Mouse (Mus musculus) hindbrain, postnatal 0 days (tissue): ENCODE data around the gene Maats1. TPM values are rescaled to one million over a fixed set of nuclear protein-coding genes. Genes with fewer than 3 reads are reported as not detected.

Experiments
- ATAC-seq: fragments of 200-750 bp; cut with Nextera tagmentation; 2 replicates; pipeline ENCODE4 v1.8.0; 2017; ENCODE audit warnings: mild to moderate bottlenecking, moderate TSS enrichment, moderate library complexity
- DNase-seq: peaks from one replicate; pipeline ENCODE4 v3.0.0-alpha.2; 2015; ENCODE audit warnings: low spot score
- H3K27ac ChIP-seq: fragments of 300-500 bp; sonication (generic); 2 replicates; pipeline ENCODE4 v1.5.1; 2014; ENCODE audit warnings: mild to moderate bottlenecking
- H3K27me3 ChIP-seq: fragments of 300-500 bp; sonication (generic); 2 replicates; pipeline ENCODE4 v1.6.1; 2014; ENCODE audit warnings: low read length, mixed read lengths; ENCODE audit not compliant: insufficient read depth
- H3K36me3 ChIP-seq: fragments of 300-500 bp; sonication (generic); 2 replicates; pipeline ENCODE4 v1.6.1; 2014; ENCODE audit warnings: low read length, mixed read lengths; ENCODE audit not compliant: insufficient read depth
- H3K4me1 ChIP-seq: fragments of 300-500 bp; sonication (generic); 2 replicates; pipeline ENCODE4 v1.6.1; 2014; ENCODE audit warnings: antibody characterized with exemption, low read length, mixed read lengths; ENCODE audit not compliant: insufficient read depth
- H3K4me2 ChIP-seq: fragments of 300-500 bp; sonication (generic); 2 replicates; pipeline ENCODE4 v1.6.1; 2014; ENCODE audit warnings: low read depth, mild to moderate bottlenecking, low read length, moderate library complexity, mixed read lengths
- H3K4me3 ChIP-seq: fragments of 300-500 bp; sonication (generic); 2 replicates; pipeline ENCODE4 v1.5.1; 2014; ENCODE audit warnings: low read length
- H3K9ac ChIP-seq: fragments of 300-500 bp; sonication (generic); replicated peaks from 2 replicates; pipeline ENCODE4 v1.6.1; 2014; ENCODE audit warnings: mild to moderate bottlenecking, low read length, moderate library complexity, mixed read lengths
- H3K9me3 ChIP-seq: fragments of 300-500 bp; sonication (generic); 2 replicates; pipeline ENCODE4 v1.6.1; 2016; ENCODE audit warnings: low read length, mixed read lengths
- CTCF ChIP-seq: IDR thresholded peaks from 2 replicates; pipeline ENCODE4 v1.5.1; 2016; ENCODE audit warnings: antibody characterized with exemption, control low read depth, low read depth
- WGBS: fragments of 180-500 bp; shearing (Covaris S2); extraction: QIAGEN DNeasy Blood & Tissue Kit; methylation state at CpG from one replicate; pipeline ENCODE4 v1.1.7; 2014; 5-methylcytosine and 5-hydroxymethylcytosine counted together
- polyA plus RNA-seq: library from polyadenylated mRNA; unstranded; fragments of >200 nt; fragmentation: Nextera tagmentation; extraction: Ambion mirVana; gene quantifications from 2 replicates; pipeline ENCODE4 v1.2.1, GENCODE M21; 2015
- total RNA-seq: library from RNA; depleted of rRNA; stranded (reverse); fragments of >200 nt; gene quantifications from 2 replicates; pipeline ENCODE4 v1.2.3, GENCODE M21; 2014

The Maats1 gene
- total and polyA plus RNA-seq, 2 experiments from 2014 or later: 0.86 to 1.4 TPM

- WGBS: 85% methylated on average over 7 of the region's 7 CpGs
Observed at GRCm38 (mm10) chr16:38285801-38286200, 56.1 kb downstream of the Maats1 start.

GRCm38 (mm10) chr16:38283300-38283699 is 58.6 kb downstream of the Maats1 start:
- WGBS: 24% methylated on average over 3 of the region's 3 CpGs
- Histone ChIP-seq H3K36me3 (no peaks in the 10 kb centered on the region), H3K9ac (no peak overlapping the region), H3K4me1 (no peaks in the 10 kb centered on the region), H3K27me3 (no peaks in the 10 kb centered on the region), H3K9me3 (no peaks in the 10 kb centered on the region), H3K27ac (no peak overlapping the region), H3K4me3 (no peak overlapping the region), H3K4me2 (no peak overlapping the region)
- no peak for TF ChIP-seq CTCF
- DNase-seq (peak; percentile 9), ATAC-seq (0 out of 2 replicates have a peak, but pooled peaks have one; percentile 38)

More at GRCm38 (mm10) chr16:38285801-38286200, 56.1 kb downstream of the Maats1 start:
- ATAC-seq: no peak
- no peak for TF ChIP-seq CTCF
- DNase-seq: no peak
- no peaks in the 10 kb centered on the region for H3K4me1 ChIP-seq
- no peaks in the 10 kb centered on the region for H3K36me3 ChIP-seq
- no peaks in the 10 kb centered on the region for H3K27me3 ChIP-seq
- no peak overlapping the region for H3K4me3 ChIP-seq
- no peak overlapping the region for H3K27ac ChIP-seq
- H3K9ac ChIP-seq: no peak overlapping the region
- H3K9me3 ChIP-seq: no peaks in the 10 kb centered on the region
- H3K4me2 ChIP-seq: no peak overlapping the region

GRCm38 (mm10) chr16:38282559-38283160 is 59.3 kb downstream of the Maats1 start:
- Histone ChIP-seq H3K4me1 (no peaks in the 10 kb centered on the region), H3K9ac (no peak overlapping the region), H3K27me3 (no peaks in the 10 kb centered on the region), H3K9me3 (no peaks in the 10 kb centered on the region), H3K4me2 (no peak overlapping the region), H3K36me3 (no peaks in the 10 kb centered on the region), H3K27ac (no peak overlapping the region), H3K4me3 (no peak overlapping the region)
- TF ChIP-seq CTCF: no peak
- ATAC-seq (no peak), DNase-seq (no peak)
- WGBS: 83% methylated on average over 7 of the region's 7 CpGs

- no peak for ATAC-seq
- Histone ChIP-seq H3K4me3 (no peak overlapping the region), H3K9ac (no peak overlapping the region), H3K27ac (no peak overlapping the region), H3K4me2 (no peak overlapping the region), H3K36me3 (no peaks in the 10 kb centered on the region), H3K27me3 (no peaks in the 10 kb centered on the region), H3K9me3 (no peaks in the 10 kb centered on the region), H3K4me1 (no peaks in the 10 kb centered on the region)
- TF ChIP-seq CTCF: no peak
- DNase-seq: no peak
- WGBS: 75% methylated on average over 7 of the region's 7 CpGs
Observed at GRCm38 (mm10) chr16:38280951-38281350, 61.0 kb downstream of the Maats1 start.

GRCm38 (mm10) chr16:38279794-38280193 is 62.1 kb downstream of the Maats1 start:
- DNase-seq (no peak), ATAC-seq (no peak)
- Histone ChIP-seq H3K4me1 (no peaks in the 10 kb centered on the region), H3K27ac (no peak overlapping the region), H3K27me3 (no peaks in the 10 kb centered on the region), H3K9ac (no peak overlapping the region), H3K9me3 (no peaks in the 10 kb centered on the region), H3K4me2 (no peak overlapping the region), H3K4me3 (no peak overlapping the region), H3K36me3 (no peaks in the 10 kb centered on the region)
- 95% methylated on average over 5 of the region's 5 CpGs for WGBS
- no peak for TF ChIP-seq CTCF

GRCm38 (mm10) chr16:38274737-38275136 is 67.2 kb downstream of the Maats1 start:
- DNase-seq (no peak), ATAC-seq (no peak)
- 82% methylated on average over 2 of the region's 2 CpGs for WGBS
- Histone ChIP-seq H3K4me2 (no peak overlapping the region), H3K4me3 (no peak overlapping the region), H3K9ac (no peak overlapping the region), H3K36me3 (no peaks in the 10 kb centered on the region), H3K9me3 (no peaks in the 10 kb centered on the region), H3K27me3 (no peaks in the 10 kb centered on the region), H3K4me1 (no peaks in the 10 kb centered on the region), H3K27ac (no peak overlapping the region)
- no peak for TF ChIP-seq CTCF

GRCm38 (mm10) chr16:38272483-38272882 is 69.5 kb downstream of the Maats1 start:
- DNase-seq (no peak), ATAC-seq (no peak)
- no peak overlapping the region for H3K27ac ChIP-seq
- no peak for TF ChIP-seq CTCF
- 29% methylated on average over 5 of the region's 5 CpGs for WGBS
- no peak overlapping the region for H3K4me3 ChIP-seq
- H3K27me3 ChIP-seq: no peaks in the 10 kb centered on the region
- H3K9ac ChIP-seq: no peak overlapping the region
- H3K4me2 ChIP-seq: no peak overlapping the region
- no peaks in the 10 kb centered on the region for H3K36me3 ChIP-seq
- H3K9me3 ChIP-seq: no peaks in the 10 kb centered on the region
- H3K4me1 ChIP-seq: no peaks in the 10 kb centered on the region
